Mouse (Mus musculus) 3134 (cell line): ENCODE measurements at regions not wholly inside any gene's neighbourhood (a gene's known extent, or its start where the extent isn't known, plus 50 kb on each side); places are given as distances from the start of the nearest gene placed in this dataset.

ENCODE experiments used
- DNase-seq: peaks from one replicate; pipeline ENCODE4 v3.0.0-alpha.2; 2011; ENCODE audit warnings: low spot score; ENCODE audit not compliant: insufficient read length; ENCODE audit errors: extremely low read depth

GRCm38 (mm10) chr17:93609942-93610596 lies 411.3 kb downstream of the Adcyap1 start:
- peak; percentile 17 for DNase-seq
